Mouse (Mus musculus) limb, embryonic 12.5 days (tissue): ENCODE measurements around the gene Wdr26. TPM values are rescaled to one million over a fixed set of nuclear protein-coding genes. Genes with fewer than 3 reads are reported as not detected.

ENCODE experiments used
- ATAC-seq: fragments of 200-750 bp; cut with Nextera tagmentation; 2 replicates; pipeline ENCODE4 v1.8.0; 2017; ENCODE audit warnings: low read depth, moderate TSS enrichment; ENCODE audit not compliant: insufficient number of reproducible peaks, insufficient read depth, low FRiP score, low TSS enrichment
- H3K27ac ChIP-seq: fragments of 300-500 bp; sonication (generic); 2 replicates; pipeline ENCODE4 v1.5.1; 2016; ENCODE audit warnings: mild to moderate bottlenecking, moderate library complexity
- H3K27me3 ChIP-seq: fragments of 300-500 bp; sonication (generic); 2 replicates; pipeline ENCODE4 v1.6.1; 2016; ENCODE audit warnings: mild to moderate bottlenecking, moderate library complexity
- H3K36me3 ChIP-seq: fragments of 300-500 bp; sonication (generic); 2 replicates; pipeline ENCODE4 v1.6.1; 2016; ENCODE audit warnings: mild to moderate bottlenecking, moderate library complexity
- H3K4me1 ChIP-seq: fragments of 300-500 bp; sonication (generic); replicated peaks from 2 replicates; pipeline ENCODE4 v1.6.1; 2016
- H3K4me2 ChIP-seq: fragments of 300-500 bp; sonication (generic); 2 replicates; pipeline ENCODE4 v1.6.1; 2016; ENCODE audit warnings: mild to moderate bottlenecking, moderate library complexity
- H3K4me3 ChIP-seq: fragments of 300-500 bp; sonication (generic); replicated peaks from 2 replicates; pipeline ENCODE4 v1.5.1; 2016; ENCODE audit warnings: mild to moderate bottlenecking
- H3K9ac ChIP-seq: fragments of 300-500 bp; sonication (generic); replicated peaks from 2 replicates; pipeline ENCODE4 v1.6.1; 2016; ENCODE audit warnings: mild to moderate bottlenecking, moderate library complexity
- H3K9me3 ChIP-seq: fragments of 300-500 bp; sonication (generic); 2 replicates; pipeline ENCODE4 v1.6.1; 2016; ENCODE audit warnings: mild to moderate bottlenecking, moderate library complexity
- WGBS: fragments of 180-500 bp; shearing (Covaris S2); methylation state at CpG from one replicate; pipeline ENCODE4 v1.1.7; 2016; 5-methylcytosine and 5-hydroxymethylcytosine counted together
- polyA plus RNA-seq: library from polyadenylated mRNA; unstranded; fragments of >200 nt; fragmentation: Nextera tagmentation; extraction: Ambion mirVana; gene quantifications from 2 replicates; pipeline ENCODE4 v1.2.1, GENCODE M21; 2016

Wdr26 gene
- polyA plus RNA-seq, 1 experiment from 2014 or later, result 39.2 TPM

- no peak; the same call in 1 of the 2 replicates for ATAC-seq
- H3K9ac ChIP-seq, result no peak overlapping the region; the same call in 1 of the 2 replicates
- no peak overlapping the region for H3K27ac ChIP-seq
- H3K27me3 ChIP-seq, result no peaks in the 10 kb centered on the region
- H3K9me3 ChIP-seq, result no peaks in the 10 kb centered on the region
- H3K36me3 ChIP-seq, result no peaks in the 10 kb centered on the region
- peak overlapping the region; percentile 31 for H3K4me2 ChIP-seq
- H3K4me3 ChIP-seq, result no peak overlapping the region
- peaks cover 20% of the 10 kb centered on the region for H3K4me1 ChIP-seq
- WGBS, result 30% methylated on average over 8 of the region's 8 CpGs
Observed at GRCm38 (mm10) chr1:181234326-181235035, 22.7 kb upstream of the Wdr26 start.

GRCm38 (mm10) chr1:181233734-181234133, 21.9 kb upstream of the Wdr26 start:
- Histone ChIP-seq H3K9ac (no peak overlapping the region), H3K27me3 (no peaks in the 10 kb centered on the region), H3K27ac (no peak overlapping the region), H3K4me2 (no peak overlapping the region; the same call in 1 of the 2 replicates), H3K4me1 (peaks cover 20% of the 10 kb centered on the region), H3K36me3 (no peaks in the 10 kb centered on the region), H3K9me3 (no peaks in the 10 kb centered on the region), H3K4me3 (no peak overlapping the region)
- 92% methylated on average over 6 of the region's 6 CpGs for WGBS
- no peak for ATAC-seq

GRCm38 (mm10) chr1:181232307-181233027, 20.7 kb upstream of the Wdr26 start:
- no peak for ATAC-seq
- 24% methylated on average over 8 of the region's 8 CpGs for WGBS
- no peak overlapping the region for H3K27ac ChIP-seq
- no peaks in the 10 kb centered on the region for H3K36me3 ChIP-seq
- H3K9ac ChIP-seq, result no peak overlapping the region
- H3K9me3 ChIP-seq, result no peaks in the 10 kb centered on the region
- H3K27me3 ChIP-seq, result no peaks in the 10 kb centered on the region
- peaks cover 20% of the 10 kb centered on the region for H3K4me1 ChIP-seq
- no peak overlapping the region for H3K4me3 ChIP-seq
- H3K4me2 ChIP-seq, result no peak overlapping the region

GRCm38 (mm10) chr1:181231821-181232220, 20.0 kb upstream of the Wdr26 start:
- no peak overlapping the region for H3K9ac ChIP-seq
- H3K4me2 ChIP-seq, result no peak overlapping the region
- 82% methylated on average over 9 of the region's 9 CpGs for whole genome bisulfite sequencing
- H3K36me3 ChIP-seq, result no peaks in the 10 kb centered on the region
- ATAC-seq, result no peak
- no peak overlapping the region for H3K4me3 ChIP-seq
- H3K27me3 ChIP-seq, result no peaks in the 10 kb centered on the region
- no peaks in the 10 kb centered on the region for H3K9me3 ChIP-seq
- H3K4me1 ChIP-seq, result peaks cover 14% of the 10 kb centered on the region
- no peak overlapping the region for H3K27ac ChIP-seq

GRCm38 (mm10) chr1:181231262-181231661, 19.5 kb upstream of the Wdr26 start:
- WGBS, result 77% methylated on average over 7 of the region's 7 CpGs
- H3K9me3 ChIP-seq, result no peaks in the 10 kb centered on the region
- no peak overlapping the region for H3K27ac ChIP-seq

GRCm38 (mm10) chr1:181230731-181231148, 18.9 kb upstream of the Wdr26 start:
- H3K27me3 ChIP-seq, result no peaks in the 10 kb centered on the region
- H3K27ac ChIP-seq, result no peak overlapping the region
- 29% methylated on average over 10 of the region's 10 CpGs for WGBS
- H3K4me2 ChIP-seq, result no peak overlapping the region
- no peak overlapping the region for H3K4me3 ChIP-seq
- no peaks in the 10 kb centered on the region for H3K9me3 ChIP-seq
- H3K36me3 ChIP-seq, result no peaks in the 10 kb centered on the region
- H3K4me1 ChIP-seq, result peaks cover 14% of the 10 kb centered on the region
- no peak for ATAC-seq
- H3K9ac ChIP-seq, result no peak overlapping the region

More at GRCm38 (mm10) chr1:181231262-181231661, 19.5 kb upstream of the Wdr26 start:
- Histone ChIP-seq H3K36me3 (no peaks in the 10 kb centered on the region), H3K27me3 (no peaks in the 10 kb centered on the region), H3K9ac (no peak overlapping the region), H3K4me2 (no peak overlapping the region), H3K4me3 (no peak overlapping the region), H3K4me1 (peaks cover 14% of the 10 kb centered on the region)
- no peak for ATAC-seq

GRCm38 (mm10) chr1:181229046-181229445, 17.2 kb upstream of the Wdr26 start:
- WGBS, result 90% methylated on average over 5 of the region's 5 CpGs
- Histone ChIP-seq H3K27me3 (no peaks in the 10 kb centered on the region), H3K4me2 (no peak overlapping the region), H3K9ac (no peak overlapping the region), H3K9me3 (no peaks in the 10 kb centered on the region), H3K4me3 (no peak overlapping the region), H3K36me3 (no peaks in the 10 kb centered on the region), H3K4me1 (peaks cover 7% of the 10 kb centered on the region), H3K27ac (no peak overlapping the region)
- no peak for ATAC-seq

GRCm38 (mm10) chr1:181228591-181228990, 16.8 kb upstream of the Wdr26 start:
- H3K9me3 ChIP-seq, result no peaks in the 10 kb centered on the region

GRCm38 (mm10) chr1:181227804-181228203, 16.0 kb upstream of the Wdr26 start:
- Histone ChIP-seq H3K4me2 (no peak overlapping the region), H3K4me1 (0 out of 2 replicates have a peak, but pooled peaks cover 5% of the 10 kb centered on the region), H3K9me3 (no peaks in the 10 kb centered on the region), H3K4me3 (no peak overlapping the region), H3K36me3 (no peaks in the 10 kb centered on the region), H3K9ac (no peak overlapping the region), H3K27ac (no peak overlapping the region), H3K27me3 (no peaks in the 10 kb centered on the region)
- no peak for ATAC-seq
- 82% methylated on average over 11 of the region's 11 CpGs for WGBS

More at GRCm38 (mm10) chr1:181228591-181228990, 16.8 kb upstream of the Wdr26 start:
- H3K4me1 ChIP-seq, result 0 out of 2 replicates have a peak, but pooled peaks cover 5% of the 10 kb centered on the region
- H3K36me3 ChIP-seq, result no peaks in the 10 kb centered on the region
- ATAC-seq, result no peak
- no peak overlapping the region for H3K27ac ChIP-seq
- H3K4me2 ChIP-seq, result no peak overlapping the region
- WGBS, result 79% methylated on average over 5 of the region's 5 CpGs
- no peak overlapping the region for H3K4me3 ChIP-seq
- H3K27me3 ChIP-seq, result no peaks in the 10 kb centered on the region
- H3K9ac ChIP-seq, result no peak overlapping the region

- no peaks in the 10 kb centered on the region for H3K36me3 ChIP-seq
- H3K4me2 ChIP-seq, result no peak overlapping the region
- H3K27ac ChIP-seq, result no peak overlapping the region
- H3K4me1 ChIP-seq, result 0 out of 2 replicates have a peak, but pooled peaks cover 5% of the 10 kb centered on the region
- H3K4me3 ChIP-seq, result no peak overlapping the region
- WGBS, result 60% methylated on average over 11 of the region's 11 CpGs
- no peak overlapping the region for H3K9ac ChIP-seq
- no peaks in the 10 kb centered on the region for H3K27me3 ChIP-seq
- no peaks in the 10 kb centered on the region for H3K9me3 ChIP-seq
- ATAC-seq, result no peak
Observed at GRCm38 (mm10) chr1:181226850-181227249, 15.0 kb upstream of the Wdr26 start.

GRCm38 (mm10) chr1:181225281-181225680, 13.5 kb upstream of the Wdr26 start:
- Histone ChIP-seq H3K4me2 (no peak overlapping the region), H3K9me3 (no peaks in the 10 kb centered on the region), H3K36me3 (no peaks in the 10 kb centered on the region), H3K9ac (no peak overlapping the region), H3K4me1 (no peaks in the 10 kb centered on the region), H3K27me3 (no peaks in the 10 kb centered on the region), H3K4me3 (no peak overlapping the region), H3K27ac (no peak overlapping the region)
- no peak for ATAC-seq
- WGBS, result 76% methylated on average over 5 of the region's 5 CpGs
